Mouse (Mus musculus): ENCODE results near the gene Pts.

- no peak for TF ChIP-seq EP300 (IDR thresholded peaks at IDR 0.05; ENCODE audit: insufficient read depth, low read depth, low read length)
- TF ChIP-seq POLR2A (IDR thresholded peaks at IDR 0.05; ENCODE audit: insufficient read depth, low read depth, low read length) = no peak
Observed at GRCm38 (mm10) chr9:50515462-50515861, 13.1 kb downstream of the Pts start.
